Mouse (Mus musculus): ENCODE measurements at regions not wholly inside any gene's neighbourhood (a gene's known extent, or its start where the extent isn't known, plus 50 kb on each side); places are given as distances from the start of the nearest gene placed in this dataset.
A peak's percentile ranks its signal among the peaks of the same experiment; 100 is the strongest.

DNA sequence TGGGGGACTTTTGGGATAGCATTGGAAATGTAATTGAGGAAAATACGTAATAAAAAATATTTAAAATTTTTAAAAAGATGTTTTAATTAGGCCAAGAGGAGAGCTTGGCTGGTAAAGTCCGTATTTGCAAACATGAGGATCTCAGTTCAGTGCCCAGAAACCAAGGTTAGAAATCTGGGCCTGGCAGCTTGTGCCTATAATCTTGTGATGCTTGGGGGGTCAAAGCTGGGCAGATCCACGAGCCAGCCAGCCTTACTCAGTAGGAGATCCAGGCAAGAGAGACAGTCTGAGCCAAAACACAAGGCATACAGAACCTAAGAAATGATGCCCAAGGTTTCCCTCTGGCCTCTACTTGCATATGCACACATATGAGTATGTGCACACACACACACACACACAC is 54.1 kb upstream of the Cxadr start:
- no peak for DNase-seq (ENCODE audit: low read depth)

DNA sequence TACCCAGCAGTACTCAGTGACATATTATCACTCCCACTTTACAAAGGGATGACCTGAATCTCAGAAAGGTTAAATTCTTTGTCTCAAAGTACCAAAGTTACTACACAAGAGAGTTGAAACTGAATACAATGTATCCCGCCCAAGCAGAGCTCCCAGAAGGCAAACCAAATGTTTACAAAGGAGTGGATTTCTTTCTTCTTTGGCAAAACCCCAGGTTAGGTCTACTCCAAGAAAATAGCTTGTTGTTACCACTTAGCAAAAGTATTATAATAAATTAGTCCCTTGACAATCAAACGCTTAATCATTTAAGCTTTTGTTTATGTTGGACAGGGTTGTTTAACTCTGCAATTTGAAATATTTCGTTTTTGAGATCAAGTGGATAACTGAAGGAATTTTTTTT is 58.6 kb upstream of the Cxadr start:
- DNase-seq (ENCODE audit: low read depth), result no peak

DNA sequence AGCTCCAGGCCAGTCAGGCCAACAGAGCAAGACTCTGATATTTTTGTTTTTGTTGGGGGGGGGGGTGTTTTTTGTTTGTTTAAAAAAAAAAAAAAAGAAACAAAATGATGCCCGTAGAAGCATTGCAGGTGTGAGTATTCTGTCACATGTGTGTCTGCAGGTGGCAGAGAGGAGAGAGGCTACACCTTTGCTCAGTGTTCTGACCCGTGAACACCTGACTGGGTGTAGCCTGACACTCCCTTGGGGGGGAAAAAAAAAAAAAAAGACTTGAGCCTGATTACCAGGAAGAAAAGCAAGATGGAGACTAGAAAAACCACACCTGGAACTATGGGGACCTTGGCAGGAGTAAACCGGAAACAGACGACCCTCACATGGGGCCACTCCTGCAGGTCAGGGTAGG is 61.1 kb upstream of the Cxadr start:
- DNase-seq (ENCODE audit: low read depth), result no peak

DNA sequence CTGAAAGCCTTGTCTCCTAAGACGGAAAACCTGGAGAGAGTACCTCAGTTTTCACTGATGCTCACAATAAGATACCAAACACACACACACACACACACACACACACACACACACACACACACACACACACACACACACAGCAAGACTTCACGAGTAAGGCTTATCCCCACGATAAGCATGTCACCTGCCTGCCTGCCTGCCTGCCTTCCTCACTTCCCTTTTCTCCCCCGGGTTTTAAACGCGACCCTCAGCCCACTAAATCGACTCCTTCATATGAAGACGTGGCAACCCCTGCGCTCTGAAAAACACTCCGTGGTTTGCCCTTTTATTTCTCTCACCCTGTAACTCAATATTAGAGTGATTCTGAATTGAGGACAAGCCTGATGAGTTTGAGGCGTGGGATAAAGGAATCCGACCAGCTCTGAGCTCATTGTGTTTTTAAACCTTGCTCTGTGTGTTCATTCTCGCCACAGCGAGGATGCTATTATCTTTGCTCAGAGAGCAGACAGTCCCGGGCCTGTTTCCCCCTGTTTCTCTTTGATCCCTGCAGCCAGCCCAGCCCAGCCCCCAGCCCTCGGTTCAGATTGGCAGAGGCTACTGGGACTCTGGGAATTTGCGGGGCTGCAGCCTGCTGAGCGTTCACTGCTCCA is 63.1 kb upstream of the Cxadr start:
- DNase-seq (ENCODE audit: low read depth), result no peak

DNA sequence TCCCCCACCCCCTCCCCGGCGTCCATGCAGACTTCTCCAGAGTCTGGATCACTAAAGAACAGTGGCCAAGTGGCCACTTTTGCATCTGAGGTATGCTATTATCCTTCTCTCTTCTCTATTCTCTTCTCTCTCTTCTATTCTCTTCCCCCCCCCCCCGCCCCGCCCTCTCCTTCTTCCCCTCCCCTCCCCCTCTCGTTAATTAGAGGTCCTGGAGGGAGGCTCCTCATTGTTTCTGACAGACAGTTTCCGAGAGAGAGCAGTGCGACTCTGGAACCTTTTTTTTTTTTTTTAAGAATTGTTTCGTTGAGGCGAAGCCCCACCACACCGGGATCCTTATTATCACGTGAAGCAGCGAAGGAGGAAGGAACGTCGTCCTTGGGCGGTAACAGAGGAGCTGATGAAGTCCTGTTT is 63.6 kb upstream of the Cxadr start:
- DNase-seq (ENCODE audit: low read depth), result no peak

DNA sequence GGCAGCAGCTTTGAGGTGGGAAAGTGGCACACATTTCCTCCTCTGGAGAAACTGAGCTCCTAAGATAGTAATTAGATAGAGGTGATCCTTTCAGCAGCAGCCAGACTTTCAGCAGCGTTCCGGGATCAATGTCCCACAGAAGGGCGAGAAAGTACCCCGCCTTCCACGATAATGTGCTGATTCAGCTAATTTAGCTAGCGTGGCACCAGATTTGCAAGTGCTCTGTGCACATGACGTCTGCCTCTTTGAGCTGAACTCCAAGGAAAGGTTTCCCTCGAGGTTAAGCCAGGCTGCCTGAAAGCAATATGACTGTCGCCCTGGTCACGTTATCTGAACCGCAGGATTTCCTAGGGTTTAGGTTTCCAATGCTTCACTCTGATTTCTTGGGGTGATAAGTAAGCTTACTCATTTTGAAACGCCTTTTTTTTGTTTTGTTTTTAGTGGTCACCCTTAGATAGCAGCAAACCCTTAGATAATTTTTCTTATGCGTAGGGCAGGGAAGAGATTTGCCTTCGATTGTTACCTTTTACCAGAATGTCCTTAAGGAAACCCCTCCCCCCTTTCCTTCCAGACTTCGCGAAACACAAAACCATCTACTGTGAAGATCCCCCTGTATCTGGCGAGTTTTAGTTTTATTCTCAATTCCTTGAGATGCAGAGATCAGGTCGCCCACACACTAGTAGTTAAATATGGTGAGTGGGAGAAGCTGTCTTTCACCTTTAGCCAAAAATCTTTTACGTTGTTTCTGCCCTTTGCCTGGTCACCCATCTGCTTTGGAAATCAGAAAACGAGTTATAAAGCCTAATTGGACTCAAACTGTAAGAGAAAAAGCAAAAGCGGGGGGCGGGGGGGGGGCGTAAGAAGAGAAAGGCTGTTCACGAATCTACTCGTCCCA is 64.3 kb upstream of the Cxadr start:
- DNase-seq (ENCODE audit: low read depth), result no peak

DNA sequence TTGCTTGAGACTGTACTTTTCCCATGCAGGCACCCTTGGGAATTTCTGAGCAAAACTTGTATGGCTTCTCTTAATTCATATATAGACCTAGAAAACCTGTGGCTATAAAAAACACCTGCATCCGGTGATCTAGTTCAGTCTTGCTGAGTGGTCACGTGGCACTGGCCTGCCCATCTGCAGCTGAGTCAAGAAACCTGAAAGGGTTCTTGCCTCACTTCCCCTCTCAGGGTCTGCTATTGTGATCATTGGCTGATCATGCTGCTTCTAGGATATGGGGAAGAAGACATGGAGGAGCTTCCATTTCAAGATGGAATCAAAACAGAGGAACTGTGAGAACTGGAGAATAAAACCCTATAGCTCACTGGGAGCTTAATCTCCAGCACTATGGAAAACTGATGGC is 69.1 kb upstream of the Cxadr start:
- no peak for DNase-seq (ENCODE audit: low read depth)

DNA sequence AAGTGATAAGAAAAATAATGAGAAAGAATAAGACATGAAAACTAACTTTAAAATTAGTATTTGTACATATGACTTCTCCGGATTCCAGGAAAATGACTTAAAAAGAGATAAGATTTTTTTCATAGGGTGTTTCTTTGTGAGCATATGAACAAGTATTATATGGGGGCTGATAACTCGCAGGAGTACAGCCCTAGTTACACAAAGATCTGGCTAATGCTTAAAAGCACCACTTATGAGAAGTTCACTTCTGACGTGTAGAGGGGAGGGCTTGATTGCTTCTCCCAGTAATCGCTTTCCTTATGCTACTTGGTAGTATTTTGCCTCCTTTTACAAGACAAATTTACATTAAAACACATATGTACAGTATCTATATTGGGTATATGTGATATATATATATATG is 72.3 kb upstream of the Cxadr start:
- DNase-seq (ENCODE audit: low read depth), result no peak

DNA sequence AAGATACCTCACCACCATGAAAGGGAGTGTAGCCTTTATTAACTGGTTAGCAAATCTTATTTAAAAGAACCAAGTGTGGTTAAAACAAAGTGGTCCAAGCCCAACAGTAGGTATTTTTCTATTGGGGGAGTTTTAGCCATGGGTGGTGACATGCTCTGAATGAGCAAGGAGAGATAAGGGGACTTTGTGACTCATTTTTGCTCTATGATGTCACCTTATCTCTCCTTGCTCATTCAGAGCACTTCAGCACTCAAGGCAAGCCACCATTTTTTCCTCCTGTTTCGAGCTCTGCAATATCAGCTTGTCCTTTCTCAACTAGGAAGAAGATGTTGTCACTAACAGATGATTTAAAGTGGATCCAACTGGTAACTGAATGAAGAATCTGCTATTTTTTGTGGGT is 78.9 kb upstream of the Cxadr start:
- no peak for DNase-seq (ENCODE audit: low read depth)

DNA sequence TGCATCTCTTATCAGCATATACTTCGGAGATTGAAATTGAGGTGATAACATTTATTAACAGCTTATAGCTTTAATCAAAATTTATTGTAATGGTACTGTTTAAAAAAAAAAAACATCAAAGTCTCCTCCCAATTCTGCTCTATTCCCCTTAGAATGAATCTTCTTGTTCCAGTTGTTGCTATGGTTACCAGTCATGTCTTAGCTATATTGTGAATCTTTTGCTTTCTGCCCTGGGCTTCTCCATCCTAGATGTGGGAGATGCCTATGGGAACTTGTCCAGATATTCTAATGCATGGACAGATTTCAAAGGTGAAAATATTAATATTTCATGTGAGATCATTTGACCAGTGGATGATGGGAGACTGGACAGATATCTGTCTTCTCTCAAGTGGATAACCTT is 79.5 kb upstream of the Cxadr start:
- DNase-seq (ENCODE audit: low read depth), result no peak

DNA sequence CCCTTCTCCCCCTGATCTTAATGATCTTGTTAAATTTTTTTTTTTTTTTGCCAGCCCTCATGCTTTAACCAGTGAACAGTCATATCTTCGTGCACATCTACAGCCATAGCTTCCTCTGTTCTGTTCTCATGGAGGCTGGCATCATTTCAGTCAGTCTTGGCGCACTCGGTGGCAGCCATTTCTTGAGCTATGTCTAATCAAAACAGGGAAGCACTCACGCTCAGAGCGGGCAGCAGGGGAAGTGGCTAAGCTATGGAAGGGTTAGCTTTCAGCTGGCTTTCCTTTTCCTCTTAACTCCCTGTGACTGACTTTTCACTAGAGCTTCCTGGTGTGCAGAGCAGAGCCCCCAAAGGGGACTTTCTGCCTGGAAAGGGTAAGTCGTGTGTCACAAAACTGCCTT is 83.7 kb upstream of the Cxadr start:
- no peak for DNase-seq (ENCODE audit: low read depth)

DNA sequence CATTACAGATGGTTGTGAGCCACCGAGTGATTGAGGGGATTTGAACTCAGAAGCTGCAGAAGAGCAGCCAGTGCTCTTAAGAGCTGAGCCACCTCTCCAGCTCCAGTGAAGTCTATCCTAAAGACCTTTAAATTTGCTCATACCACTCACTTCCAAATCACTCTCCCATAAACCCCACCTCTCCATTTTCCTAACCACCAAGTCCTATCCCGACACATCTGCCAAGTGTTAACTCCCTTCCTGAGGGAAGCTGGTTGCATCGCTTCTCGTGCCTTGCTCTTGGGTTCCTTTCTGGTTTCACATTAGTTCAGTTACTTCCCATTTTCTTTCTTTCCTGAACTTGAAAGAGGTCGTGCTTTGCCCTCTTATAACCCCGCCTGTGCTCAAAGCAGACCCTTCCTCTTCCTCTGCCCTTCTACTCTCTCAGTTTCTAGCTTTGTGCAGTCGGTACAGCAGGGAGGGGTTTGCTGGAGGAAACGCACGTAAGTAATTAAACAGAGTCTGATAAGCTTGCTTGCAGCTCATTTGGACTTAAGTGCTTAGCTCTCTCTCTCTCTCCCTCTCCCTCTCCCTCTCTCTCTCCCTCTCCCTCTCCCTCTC is 84.4 kb upstream of the Cxadr start:
- no peak for DNase-seq (ENCODE audit: low read depth)

DNA sequence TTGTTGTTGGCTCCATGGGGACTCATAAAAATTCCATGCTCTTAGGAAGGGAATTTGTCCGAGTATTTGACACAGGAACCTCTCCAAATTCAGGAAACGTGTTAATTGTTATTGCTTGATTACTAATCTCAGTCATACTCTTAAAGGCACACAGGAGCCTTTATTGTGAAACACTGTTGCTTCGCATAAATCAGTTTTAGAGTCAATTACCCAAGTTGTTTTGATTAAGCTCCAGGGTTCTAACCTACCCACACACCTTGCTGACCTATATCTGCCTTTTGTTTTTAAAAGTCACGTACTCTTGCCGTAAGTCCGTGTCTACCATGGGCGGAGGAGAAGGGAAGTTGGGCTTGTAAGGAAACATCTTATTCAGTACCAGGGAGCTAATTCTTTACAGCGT is 89.6 kb upstream of the Cxadr start:
- peak; percentile 83 for DNase-seq (ENCODE audit: low read depth)

DNA sequence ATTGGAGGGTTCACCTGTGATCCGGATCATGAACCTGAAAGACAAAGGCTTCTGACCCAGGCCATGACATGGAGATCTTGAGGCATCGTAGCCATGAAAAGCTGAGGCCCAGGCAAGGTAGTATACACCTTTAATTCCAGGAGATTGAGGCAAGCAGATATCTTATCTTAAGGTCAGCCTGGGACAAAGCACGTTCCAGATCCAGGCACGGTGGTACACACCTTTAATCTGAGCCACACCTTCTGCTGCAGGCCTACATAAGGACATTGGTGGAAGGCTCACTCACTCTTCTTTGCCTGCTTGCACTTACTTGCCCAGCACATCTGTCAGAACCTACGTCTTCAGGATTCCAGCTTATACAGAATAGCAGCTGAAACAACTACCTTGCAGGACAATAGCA is 93.0 kb upstream of the Cxadr start:
- no peak for DNase-seq (ENCODE audit: low read depth)

DNA sequence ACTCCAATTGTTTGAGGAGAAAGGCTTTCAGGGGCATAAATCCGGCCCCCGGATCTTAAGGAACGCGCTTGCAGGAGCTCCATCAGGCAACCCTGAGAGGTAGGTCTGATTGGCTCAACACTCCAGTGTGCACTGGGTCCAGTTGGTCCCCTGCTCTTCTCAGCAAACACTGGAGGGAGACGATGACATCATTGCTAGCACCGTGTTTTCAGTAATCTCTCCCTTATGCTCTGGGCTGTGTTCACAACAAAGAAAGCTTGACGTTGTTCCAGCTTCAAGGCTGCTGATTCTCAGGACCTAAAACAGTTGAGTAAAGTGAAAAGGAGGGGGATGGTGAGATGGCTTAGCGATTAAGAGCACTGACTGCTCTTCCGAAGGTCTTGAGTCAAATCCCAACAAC is 97.0 kb upstream of the Cxadr start:
- no peak for DNase-seq (ENCODE audit: low read depth)

DNA sequence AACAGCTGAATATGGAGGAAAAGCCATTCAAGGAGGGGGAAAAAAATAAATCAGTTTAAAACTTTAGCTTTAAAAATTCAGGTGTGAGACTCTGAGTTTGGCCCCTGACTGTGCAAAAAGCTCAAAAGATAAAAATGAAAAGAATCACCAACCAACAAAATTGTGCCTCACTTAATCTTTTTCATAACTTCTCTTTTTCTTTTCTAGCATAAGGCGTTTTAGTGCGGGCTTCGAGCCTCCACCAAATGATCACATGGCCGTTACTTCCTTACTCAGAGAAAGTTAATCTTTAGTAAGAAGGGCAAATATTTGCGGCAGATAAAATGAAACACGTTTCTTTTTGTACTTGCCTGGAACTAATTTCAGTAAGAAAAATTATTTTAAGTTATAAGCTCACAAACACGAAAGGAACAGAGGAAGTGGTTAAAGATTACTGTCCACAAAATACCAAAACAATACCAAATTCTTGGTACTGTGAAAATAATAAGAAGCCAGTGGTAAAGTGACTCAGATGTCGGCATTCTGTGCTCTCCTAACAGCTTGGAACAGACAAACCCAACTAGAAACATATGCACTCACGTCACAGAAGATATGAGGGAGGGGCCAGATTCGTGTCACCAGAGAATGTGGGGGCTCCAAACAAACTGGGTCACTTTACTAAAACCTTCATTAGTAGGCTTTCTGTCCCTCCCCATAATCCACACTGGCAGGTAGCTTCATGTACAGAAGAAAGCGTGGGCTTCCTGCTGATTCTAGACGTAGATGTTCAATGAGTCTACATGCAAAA is 101.1 kb upstream of the Cxadr start:
- DNase-seq (ENCODE audit: low read depth), result no peak

DNA sequence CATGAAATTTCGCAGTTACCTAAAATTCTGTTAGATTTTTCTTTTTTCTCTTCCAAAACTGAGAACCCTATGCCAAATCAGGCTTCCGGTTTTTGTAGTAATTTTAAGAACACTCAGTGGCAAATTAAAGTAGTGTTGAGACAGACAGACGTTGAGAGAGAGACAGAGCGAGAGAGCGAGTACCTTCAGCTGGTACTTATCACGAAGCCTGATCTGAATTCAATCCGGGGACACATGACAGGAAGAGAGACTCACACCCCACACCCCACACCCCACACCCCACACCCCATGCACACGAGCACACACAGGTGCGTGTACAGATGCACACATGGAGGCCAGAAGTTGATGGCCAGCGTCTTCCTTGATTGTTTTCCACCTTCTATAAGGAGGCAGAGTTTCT is 102.0 kb upstream of the Cxadr start:
- DNase-seq (ENCODE audit: low read depth), result no peak

DNA sequence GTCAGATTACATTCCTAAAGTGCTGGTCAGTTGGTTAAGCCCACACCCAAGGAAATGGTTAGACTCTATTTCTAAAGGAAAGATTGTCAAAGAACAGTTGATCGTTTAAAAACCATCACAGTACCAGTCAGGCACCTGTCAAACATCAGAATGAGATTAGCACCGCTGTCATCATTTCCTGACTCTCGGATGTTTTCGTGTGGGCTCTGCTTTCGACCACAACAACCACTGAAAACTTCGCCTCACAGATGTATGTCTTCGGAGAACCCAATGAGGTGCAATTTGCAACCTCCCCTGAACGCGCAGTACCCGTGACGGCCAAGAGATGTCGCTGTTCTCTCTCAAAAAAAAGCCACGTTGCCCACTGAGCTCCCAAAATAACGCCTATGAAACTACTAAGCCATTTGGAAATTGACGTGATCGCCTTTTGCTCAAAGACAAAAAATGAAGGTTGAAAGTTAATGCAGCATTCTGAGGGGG is 102.6 kb upstream of the Cxadr start:
- DNase-seq (ENCODE audit: low read depth), result no peak

DNA sequence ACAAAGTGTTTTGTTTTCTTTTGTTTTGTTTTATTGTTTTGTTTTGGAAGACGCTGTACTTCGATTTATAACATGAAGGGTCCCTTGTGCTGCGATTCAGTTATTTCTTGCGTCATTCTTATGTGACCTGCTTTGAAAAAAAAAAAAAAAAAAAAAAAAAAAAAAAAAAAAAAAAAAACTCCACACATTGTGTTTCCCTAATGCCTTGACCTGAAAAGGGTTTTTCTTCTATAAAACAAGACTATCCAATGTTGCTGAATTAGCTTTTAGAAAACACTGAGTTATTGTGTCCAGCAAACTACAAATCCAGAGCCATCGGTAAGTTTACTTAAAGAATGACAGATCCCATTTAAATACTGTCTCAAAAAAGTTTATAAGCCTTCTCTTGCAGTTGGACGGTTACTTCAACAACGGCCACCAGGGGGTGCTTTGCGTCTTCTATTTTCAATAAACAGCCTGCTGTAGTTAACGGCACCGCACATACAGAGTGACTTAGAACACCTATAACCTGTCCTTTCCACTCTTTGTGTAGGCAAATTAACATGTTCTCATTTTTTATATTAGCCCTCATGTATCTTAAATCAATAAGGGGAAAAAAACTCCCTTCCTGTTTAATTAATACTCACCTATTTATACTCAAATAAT is 103.9 kb upstream of the Cxadr start:
- DNase-seq (ENCODE audit: low read depth), result no peak

DNA sequence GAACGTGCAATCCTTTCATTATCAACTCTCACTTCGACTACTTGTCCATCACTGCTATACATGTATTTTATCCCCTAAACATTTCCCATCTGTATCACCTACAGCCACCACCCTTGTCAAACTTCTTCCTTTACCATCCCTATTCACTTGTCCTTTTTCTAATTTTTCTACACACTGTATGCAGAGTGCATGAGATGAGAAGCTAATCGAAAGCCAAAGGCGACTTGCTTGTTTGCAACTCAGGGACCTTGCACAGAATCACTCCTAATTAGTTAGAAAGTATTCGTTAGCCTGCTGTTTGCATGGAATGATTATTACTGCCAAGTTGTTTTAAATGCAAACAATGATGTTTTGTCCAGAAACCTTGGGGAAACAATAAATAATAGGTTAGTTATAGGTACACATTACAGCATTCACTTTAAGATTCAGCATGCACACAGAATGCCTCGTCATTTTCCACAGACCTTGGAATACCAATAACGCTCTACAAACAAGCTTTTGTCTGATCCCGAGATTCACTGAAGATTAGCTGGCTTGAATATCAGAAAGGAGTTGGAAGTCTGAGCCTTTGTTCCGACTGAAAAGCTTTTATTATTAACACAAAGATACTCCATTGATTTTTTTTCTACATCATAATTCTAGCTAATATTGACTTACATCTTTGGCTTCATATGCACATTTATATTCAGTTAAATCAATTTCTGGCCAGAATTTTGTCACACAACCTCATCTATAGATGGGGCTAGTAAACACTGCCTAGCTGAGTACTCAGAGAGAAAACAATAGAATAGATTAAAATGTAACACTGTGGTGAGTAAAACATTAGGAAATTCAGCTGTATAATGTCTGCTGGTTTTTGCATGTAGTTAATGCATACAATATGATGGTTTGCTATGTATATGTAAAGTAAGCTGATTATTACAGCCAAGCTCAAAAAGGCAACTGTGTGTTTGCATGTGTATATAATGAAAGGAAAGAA is 130.4 kb upstream of the Cxadr start:
- no peak for DNase-seq (ENCODE audit: low read depth)

DNA sequence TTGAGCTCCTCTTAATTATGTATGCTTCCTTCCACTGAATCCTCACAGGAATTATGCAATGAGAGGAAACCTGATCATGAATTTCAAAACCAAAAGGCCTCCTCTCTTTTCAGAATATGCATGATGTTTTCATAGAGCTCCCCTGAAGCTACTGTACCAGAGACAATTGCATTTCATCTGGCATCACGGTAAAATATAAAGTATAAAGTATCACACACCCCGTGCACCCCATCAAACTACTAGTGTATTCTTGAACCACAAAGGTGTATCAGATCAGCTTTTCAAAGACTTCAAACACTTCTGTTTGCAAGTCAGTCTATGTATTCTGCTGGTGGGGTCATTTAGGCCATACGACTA is 144.4 kb upstream of the Cxadr start:
- no peak for DNase-seq (ENCODE audit: low read depth)

All from gonadal fat pad, adult 2 months (tissue).